Mouse (Mus musculus) testis, adult 2 months (tissue): Measurements from ENCODE around the gene Serpina1e.

Source experiments
- CTCF ChIP-seq: fragments of 200-500 bp; IDR thresholded peaks from 2 replicates; pipeline ENCODE4 v1.5.1; 2012; ENCODE audit warnings: low read depth, mild to moderate bottlenecking, inconsistent platforms, low read length, moderate library complexity; ENCODE audit not compliant: control insufficient read depth, insufficient read depth, insufficient replicate concordance
- POLR2A ChIP-seq: fragments of 200-500 bp; IDR thresholded peaks from 2 replicates; pipeline ENCODE4 v1.6.1; 2012; ENCODE audit warnings: low read depth, mild to moderate bottlenecking, inconsistent platforms, low read length, moderate library complexity; ENCODE audit not compliant: control insufficient read depth

GRCm38 (mm10) chr12:103977060-103977459, 18.3 kb upstream of the Serpina1e start:
- TF ChIP-seq CTCF (no peak), POLR2A (no peak)
